Mouse (Mus musculus): Measurements from ENCODE around the gene Wdr46. TPM values are rescaled to one million over a fixed set of nuclear protein-coding genes. Genes with fewer than 3 reads are reported as not detected.
"Not testable (repeated sequence)": the region's sequence is repeated elsewhere in the genome, so short reads cannot be mapped to it uniquely, and the experiment has no call there.

Gene Wdr46
- total RNA-seq, 2 experiments from 2014 or later = 53.1 to 64.4 TPM

- ATAC-seq (replicated peaks; ENCODE audit: poor library complexity) = peak; percentile 52
These were observed 10.8 kb downstream of the Wdr46 start, which contains the start of gene B3galt4 for GRCm38 (mm10) chr17:33951021-33951946. Gene B3galt4, minus strand, starts transcription at chr17:33951488.

GRCm38 (mm10) chr17:33952015-33952414, 11.6 kb downstream of the Wdr46 start:
- not testable (repeated sequence) for ATAC-seq (replicated peaks; ENCODE audit: poor library complexity)

GRCm38 (mm10) chr17:33952879-33953278, 12.4 kb downstream of the Wdr46 start:
- ATAC-seq (replicated peaks; ENCODE audit: poor library complexity) = no peak

GRCm38 (mm10) chr17:33953310-33953709, 12.8 kb downstream of the Wdr46 start:
- no peak for ATAC-seq (replicated peaks; ENCODE audit: poor library complexity)

GRCm38 (mm10) chr17:33953961-33954565, 13.6 kb downstream of the Wdr46 start:
- ATAC-seq (replicated peaks; ENCODE audit: poor library complexity) = no peak

GRCm38 (mm10) chr17:33954646-33955554, 14.4 kb downstream of the Wdr46 start:
- ATAC-seq (replicated peaks; ENCODE audit: poor library complexity) = peak; percentile 0; the same call in 1 of the 2 replicates

GRCm38 (mm10) chr17:33955555-33956214, 15.2 kb downstream of the Wdr46 start, which contains the start of the genes Vps52 and Rps18:
Gene Vps52, plus strand, starts transcription at chr17:33955812.
Gene Rps18, minus strand, starts transcription at chr17:33956001.
- peak; percentile 68 for ATAC-seq (replicated peaks; ENCODE audit: poor library complexity)

GRCm38 (mm10) chr17:33956336-33956735, 15.9 kb downstream of the Wdr46 start:
- ATAC-seq (replicated peaks; ENCODE audit: poor library complexity) = no peak

- ATAC-seq (replicated peaks; ENCODE audit: poor library complexity) = no peak
These were observed 17.0 kb downstream of the Wdr46 start for GRCm38 (mm10) chr17:33957493-33957892.

GRCm38 (mm10) chr17:33958451-33958850, 18.0 kb downstream of the Wdr46 start:
- ATAC-seq (replicated peaks; ENCODE audit: poor library complexity) = no peak

GRCm38 (mm10) chr17:33959135-33959534, 18.7 kb downstream of the Wdr46 start:
- no peak for ATAC-seq (replicated peaks; ENCODE audit: poor library complexity)

GRCm38 (mm10) chr17:33959948-33960347, 19.5 kb downstream of the Wdr46 start:
- no peak for ATAC-seq (replicated peaks; ENCODE audit: poor library complexity)

GRCm38 (mm10) chr17:33962876-33963275, 22.4 kb downstream of the Wdr46 start:
- ATAC-seq (replicated peaks; ENCODE audit: poor library complexity) = no peak

- no peak for ATAC-seq (replicated peaks; ENCODE audit: poor library complexity)
These were observed 24.8 kb downstream of the Wdr46 start for GRCm38 (mm10) chr17:33965082-33965845.

GRCm38 (mm10) chr17:33965846-33966550, 25.5 kb downstream of the Wdr46 start:
- ATAC-seq (replicated peaks; ENCODE audit: poor library complexity) = no peak

GRCm38 (mm10) chr17:33968489-33968888, 28.0 kb downstream of the Wdr46 start:
- peak; percentile 96 for ATAC-seq (replicated peaks; ENCODE audit: poor library complexity)

- peak; percentile 53 for ATAC-seq (replicated peaks; ENCODE audit: poor library complexity)
These were observed 28.5 kb downstream of the Wdr46 start for GRCm38 (mm10) chr17:33968927-33969326.

- no peak for ATAC-seq (replicated peaks; ENCODE audit: poor library complexity)
These were observed 28.9 kb downstream of the Wdr46 start for GRCm38 (mm10) chr17:33969394-33969793.

- ATAC-seq (replicated peaks; ENCODE audit: poor library complexity) = peak; percentile 59
These were observed 32.2 kb downstream of the Wdr46 start for GRCm38 (mm10) chr17:33972691-33973090.

All from megakaryocyte progenitor cell, adult 5-6 weeks (primary cell).